Mouse (Mus musculus) hematopoietic stem cell, adult 5-6 weeks (primary cell): ENCODE measurements around the gene Cd99l2. TPM values are rescaled to one million over a fixed set of nuclear protein-coding genes. Genes with fewer than 3 reads are reported as not detected.
"Not testable (repeated sequence)": the region's sequence is repeated elsewhere in the genome, so short reads cannot be mapped to it uniquely, and the experiment has no call there.

Experiments
- ATAC-seq, 2 experiments: fragments of 125-278 bp in 1 of 2; replicated peaks in 1 of 2; 2 replicates each; pipeline ENCODE4 v1.8.0; 2016 to 2017; ENCODE audit warnings: inconsistent platforms in 2 of 2, mild to moderate bottlenecking in 2 of 2, moderate number of reproducible peaks in 2 of 2, low read depth in 1 of 2, moderate TSS enrichment in 1 of 2; ENCODE audit not compliant: low FRiP score in 2 of 2, poor library complexity in 2 of 2, severe bottlenecking in 2 of 2, insufficient read depth in 1 of 2, low TSS enrichment in 1 of 2
- total RNA-seq: library from RNA; stranded (forward); fragments of 172-1452, 232-1000 nt; gene quantifications from 2 replicates; pipeline ENCODE4 v1.2.3, GENCODE M21; 2017

Cd99l2 gene
- 14.0 and 14.3 TPM in 2 replicates for total RNA-seq

DNA sequence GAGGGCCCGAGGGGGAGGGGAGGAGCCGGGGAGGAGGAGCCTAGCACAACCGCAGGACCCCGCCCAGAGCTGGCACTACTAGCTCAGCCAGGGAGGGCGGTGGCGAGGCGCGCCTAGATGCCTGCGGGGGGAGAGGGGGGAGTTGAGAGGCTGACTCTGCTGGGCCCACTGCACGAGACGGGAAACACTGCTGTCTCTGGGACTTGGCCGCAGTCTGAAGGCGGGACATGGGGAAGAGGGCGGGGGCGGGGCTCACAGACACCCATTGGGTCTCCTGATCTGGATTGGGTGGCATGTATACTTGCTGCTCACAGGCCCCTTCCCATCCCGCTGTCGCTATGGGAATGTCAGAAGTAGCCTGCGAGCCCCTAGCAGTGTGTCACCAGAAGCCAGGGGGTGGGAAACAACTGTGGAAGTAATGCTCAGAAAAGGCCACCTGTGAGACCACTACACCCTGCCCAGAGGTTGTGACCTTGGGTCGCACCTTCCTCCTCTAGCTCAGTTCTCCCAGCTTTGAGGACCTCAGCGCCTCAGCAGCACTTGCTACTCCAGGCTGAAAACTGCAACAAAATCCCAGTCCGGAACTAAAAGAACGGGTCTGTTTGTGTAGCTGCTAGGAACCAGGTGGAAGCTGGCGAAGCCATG, at the start of gene Cd99l2:
Gene Cd99l2 (minus strand): TSS at position 216 of the 645 bp plus-strand sequence.
- peak; percentile 98 to 99 for ATAC-seq

DNA sequence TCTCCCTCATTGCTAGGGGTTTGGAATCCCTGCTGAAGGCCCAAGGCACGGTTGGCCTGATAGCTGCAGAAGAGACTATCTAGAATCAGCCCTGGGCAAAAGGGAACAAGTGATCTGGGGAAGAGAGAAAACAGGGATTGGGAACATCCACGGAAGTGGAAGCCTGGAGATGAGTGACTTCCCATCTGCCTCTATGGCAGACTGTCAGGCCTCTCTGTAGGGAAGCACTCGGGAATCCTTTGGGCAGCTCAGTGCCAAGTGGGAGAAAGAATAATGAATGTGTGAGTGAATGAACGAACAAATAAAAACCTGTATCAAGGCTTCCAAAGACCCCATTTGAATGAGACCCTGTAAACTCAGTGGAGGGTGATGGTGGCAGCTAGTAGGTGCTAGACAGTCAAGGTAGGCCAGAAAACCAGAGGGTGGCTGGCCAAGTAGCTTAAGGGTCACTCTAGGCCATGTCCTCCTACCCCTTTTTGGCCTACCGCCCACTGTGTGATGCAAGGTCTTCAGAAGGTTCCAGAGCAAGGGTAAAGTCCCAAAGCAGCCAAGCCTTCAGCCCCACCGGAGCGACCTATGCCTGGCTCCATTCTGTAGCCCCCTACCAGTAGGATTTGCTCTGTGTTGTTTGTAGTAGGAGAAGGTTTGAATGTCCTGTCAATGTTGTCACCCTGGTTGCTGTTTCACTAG, 48.3 kb upstream of the Cd99l2 start:
- ATAC-seq = no peak

DNA sequence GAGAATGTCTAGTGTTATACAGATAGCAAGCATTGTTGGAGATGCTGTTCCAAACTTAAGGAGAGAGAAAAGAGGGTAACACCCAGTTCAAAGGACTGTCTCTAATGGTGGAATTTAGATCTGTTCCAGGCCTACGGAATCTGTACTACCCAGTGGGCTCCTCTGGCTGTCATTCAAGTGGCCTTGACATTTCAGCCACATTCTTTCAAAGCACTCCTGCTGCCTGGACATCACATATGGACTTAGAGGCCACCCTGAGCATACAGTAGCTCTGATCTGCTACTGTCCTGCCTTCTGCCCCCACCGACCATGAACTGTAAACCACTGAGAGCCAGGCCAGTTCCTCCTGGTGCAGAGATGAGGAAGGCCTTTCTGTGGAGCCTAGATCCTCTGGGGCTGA, 45.1 kb upstream of the Cd99l2 start:
- ATAC-seq = no peak

DNA sequence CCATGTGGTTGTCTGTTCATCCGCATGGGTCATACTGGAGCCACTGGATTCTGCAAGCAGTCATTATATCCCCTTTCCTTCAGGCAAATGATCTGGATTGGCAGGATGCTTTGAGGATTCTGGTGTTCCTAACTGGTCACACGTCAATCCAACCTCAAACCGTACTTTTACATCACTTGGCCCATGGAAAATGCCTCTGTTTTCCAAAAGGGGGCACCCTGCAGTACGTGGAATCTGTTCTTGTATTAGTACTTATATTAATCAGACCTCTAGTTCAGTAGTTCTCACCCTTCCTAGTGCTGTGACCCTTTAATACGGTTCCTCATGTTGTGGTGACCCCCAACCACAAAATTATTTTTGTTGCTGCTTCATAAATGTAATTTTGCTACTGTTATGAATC, 41.5 kb upstream of the Cd99l2 start:
- no peak for ATAC-seq

DNA sequence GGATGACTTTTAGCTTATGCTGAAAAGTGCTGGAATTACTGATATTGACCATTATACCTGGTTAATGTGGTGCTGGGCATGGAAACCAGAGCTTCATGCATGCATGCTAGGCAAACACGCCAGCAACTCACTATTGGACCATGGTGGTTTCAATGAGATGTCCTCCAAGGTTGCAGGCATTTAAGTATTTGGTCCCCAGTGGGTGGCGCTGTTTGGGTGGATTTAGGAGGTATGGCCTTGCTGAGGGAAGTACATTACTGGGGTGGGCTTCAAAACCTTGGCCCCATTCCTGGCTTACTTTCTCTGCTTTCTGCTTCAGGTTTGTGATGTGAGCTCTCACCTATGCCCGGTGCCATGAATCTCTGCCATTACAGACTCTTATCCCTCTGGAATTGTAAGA, 40.0 kb upstream of the Cd99l2 start:
- no peak for ATAC-seq

DNA sequence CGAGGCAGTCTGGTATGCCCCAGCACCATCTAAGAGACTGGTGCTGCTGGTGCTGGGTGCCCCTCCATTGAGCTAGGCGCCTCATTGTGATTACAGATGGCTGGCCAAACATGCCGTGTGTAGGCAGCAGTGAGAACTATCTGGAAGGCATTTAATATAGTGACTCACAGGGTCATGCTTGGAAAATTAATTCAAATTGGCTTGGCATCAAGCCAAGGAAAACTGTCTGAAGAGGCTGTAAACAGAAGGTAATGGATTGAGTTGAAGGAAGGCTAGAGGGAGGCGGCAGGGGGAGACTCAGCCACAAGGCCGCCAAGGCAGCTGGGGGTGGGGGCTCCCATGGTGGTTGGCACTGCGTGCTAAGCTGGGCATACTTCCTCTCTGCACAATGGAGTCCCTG, 36.0 kb upstream of the Cd99l2 start:
- no peak for ATAC-seq

DNA sequence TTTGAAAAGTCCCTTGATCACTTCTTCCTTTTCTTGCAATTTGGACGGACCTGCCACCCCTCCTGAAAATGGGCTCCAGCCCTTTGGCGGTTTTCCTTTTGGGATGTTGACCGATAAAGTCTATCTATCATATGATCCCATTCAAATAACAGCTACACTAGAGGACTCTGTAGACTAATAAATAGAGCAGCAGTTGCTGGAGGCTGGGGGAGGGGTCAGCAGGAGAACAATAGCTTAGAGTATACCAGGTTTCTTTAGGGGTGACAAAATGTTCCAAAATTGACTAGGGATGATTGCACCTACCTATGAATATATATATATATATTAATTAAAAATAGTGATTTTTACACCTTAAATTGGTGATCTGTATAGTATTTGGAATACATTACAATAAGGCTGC, 35.5 kb upstream of the Cd99l2 start:
- ATAC-seq = no peak

DNA sequence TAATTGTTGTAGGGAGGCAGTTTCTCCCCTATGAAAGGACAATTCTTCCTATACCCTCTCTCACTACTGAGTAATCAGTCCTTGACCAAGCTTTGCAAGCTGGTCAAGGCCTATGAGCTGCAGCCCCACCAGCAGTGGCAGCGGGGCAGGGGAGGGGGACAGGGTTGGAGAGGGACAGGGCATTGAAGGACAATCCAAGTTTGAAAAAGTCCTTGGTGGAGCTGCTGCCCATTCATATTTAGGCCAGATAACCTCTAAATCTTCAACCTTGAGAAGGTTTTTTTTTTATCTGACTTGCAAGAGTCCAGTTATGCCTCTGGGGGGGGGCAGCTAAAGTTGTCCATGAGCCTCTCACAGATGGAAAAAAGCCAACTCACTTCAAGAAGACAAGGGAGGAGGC, 34.8 kb upstream of the Cd99l2 start:
- no peak for ATAC-seq

DNA sequence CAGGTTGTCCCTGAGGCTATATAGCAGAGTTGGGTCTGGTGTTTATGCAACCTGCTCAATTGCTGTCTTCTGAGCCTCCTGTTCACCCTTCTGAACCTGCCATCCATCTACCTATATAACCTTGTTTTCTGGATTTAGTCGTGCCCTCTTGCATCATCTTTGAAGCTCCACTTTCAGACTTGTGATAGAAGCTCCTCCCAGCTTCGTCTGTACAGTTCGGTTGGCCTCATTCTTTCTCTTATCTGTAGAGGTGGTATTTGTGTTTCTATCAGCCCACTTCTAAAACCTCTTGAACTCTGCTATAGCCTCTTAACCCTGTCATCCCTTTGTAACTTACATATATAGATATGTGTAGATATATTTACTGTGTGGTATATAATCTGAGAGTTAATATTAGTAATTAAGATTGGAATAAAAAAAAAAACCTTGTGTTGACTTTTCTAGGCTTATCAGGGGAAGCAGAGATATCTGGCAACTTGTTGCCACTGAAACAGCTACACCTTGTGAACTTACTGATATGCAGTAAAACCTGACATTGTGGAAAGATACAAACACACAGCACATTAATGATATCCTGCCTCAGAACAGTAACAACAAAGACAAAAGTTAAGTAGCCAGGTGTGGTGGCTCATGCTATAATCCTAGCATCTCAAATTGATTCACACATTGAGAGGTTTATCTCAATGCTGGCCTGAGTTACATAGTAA, 33.1 kb upstream of the Cd99l2 start:
- no peak for ATAC-seq

DNA sequence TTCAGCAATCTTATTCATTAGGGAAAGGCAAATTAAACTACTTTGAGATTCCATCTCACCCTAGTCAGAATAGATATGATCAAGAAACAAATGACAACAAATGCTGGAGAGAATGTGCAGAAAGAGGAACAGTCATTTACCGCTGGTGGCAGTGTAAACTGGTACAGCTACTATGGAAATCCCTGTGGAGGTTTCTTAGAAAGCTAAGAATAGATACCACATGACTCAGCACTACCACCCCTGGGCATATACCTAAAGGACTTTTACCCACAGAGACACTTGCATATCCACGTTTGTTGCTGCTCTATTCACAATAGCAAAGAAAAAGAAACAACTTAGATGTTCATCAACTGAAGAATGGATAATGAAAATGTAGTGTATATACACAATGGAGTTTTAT, 31.7 kb upstream of the Cd99l2 start:
- 0 out of 4 replicates have a peak, but pooled peaks of 1 of the 2 experiments have one; percentile 46 for ATAC-seq

DNA sequence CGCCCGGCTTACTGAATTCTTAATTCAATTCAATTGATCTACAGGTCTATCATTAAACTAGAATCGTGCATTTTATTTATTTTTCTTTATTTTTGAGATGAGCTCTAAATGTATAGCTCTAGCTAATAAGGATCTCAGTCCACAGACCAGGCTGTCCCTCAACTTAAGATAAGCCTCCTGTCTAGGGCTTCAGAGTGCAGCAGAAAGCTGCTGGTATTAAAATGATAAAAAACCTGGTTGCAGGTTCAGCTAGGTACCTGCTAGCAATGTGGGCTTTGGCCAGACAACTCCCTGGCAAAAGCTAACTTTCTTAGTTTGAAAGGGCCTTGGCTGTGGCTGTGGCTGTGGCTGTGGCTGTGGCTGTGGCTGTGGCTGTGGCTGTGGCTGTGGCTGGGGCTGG, 30.2 kb upstream of the Cd99l2 start:
- ATAC-seq = no peak

DNA sequence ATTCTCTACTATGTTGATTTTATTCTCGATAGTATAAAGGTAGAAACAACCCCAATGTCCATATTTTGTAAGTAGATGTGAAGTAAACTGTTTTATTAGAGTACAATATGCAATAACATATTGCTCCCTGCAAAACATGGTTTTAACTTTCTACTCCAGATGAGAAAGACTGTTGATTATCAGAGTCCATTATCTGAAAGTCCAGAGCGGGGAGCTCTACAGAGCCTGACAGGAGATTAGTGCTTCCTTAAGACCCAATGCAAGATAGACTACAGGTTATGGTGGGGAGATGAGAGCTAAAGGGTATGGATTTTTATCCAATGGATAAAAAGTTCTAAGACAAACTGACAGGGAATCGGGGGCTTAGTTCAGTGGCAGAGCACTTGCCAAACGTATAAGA, 26.6 kb upstream of the Cd99l2 start:
- no peak for ATAC-seq

DNA sequence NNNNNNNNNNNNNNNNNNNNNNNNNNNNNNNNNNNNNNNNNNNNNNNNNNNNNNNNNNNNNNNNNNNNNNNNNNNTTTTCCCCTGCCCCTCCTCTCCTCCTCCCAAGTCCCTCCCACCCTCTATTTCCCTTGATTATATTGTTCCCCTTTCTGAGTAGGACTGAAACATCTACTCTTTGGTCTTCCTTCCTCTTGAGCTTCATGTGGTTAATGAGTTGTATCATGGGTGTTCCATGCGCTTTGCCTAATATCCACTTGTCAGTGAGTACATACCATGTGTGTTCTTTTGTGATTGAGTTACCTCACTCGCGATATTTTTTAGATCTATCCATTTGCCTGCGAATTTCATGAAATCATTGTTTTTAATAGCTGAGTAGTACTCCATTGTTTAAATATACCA, 13.9 kb upstream of the Cd99l2 start:
- not testable (repeated sequence) for ATAC-seq

DNA sequence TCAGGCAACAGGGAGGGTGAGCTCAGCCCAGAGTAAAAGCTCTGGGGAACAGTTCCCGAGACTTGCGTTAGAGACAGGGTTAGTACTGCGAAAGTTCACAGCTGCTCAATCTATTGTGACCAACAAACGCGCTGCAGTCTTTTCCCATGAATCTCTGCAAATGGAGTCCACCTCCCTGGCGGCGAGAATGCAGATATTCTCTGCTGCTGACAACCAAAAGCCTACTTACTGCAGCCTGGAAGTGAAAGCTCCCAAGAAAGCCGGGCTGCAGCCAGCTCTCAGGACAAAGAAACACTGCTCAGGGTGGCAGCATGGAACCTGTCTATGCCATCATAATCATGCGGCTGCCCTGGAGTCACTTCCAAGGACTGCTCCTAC, 619 bp upstream of the Cd99l2 start:
- no peak for ATAC-seq

DNA sequence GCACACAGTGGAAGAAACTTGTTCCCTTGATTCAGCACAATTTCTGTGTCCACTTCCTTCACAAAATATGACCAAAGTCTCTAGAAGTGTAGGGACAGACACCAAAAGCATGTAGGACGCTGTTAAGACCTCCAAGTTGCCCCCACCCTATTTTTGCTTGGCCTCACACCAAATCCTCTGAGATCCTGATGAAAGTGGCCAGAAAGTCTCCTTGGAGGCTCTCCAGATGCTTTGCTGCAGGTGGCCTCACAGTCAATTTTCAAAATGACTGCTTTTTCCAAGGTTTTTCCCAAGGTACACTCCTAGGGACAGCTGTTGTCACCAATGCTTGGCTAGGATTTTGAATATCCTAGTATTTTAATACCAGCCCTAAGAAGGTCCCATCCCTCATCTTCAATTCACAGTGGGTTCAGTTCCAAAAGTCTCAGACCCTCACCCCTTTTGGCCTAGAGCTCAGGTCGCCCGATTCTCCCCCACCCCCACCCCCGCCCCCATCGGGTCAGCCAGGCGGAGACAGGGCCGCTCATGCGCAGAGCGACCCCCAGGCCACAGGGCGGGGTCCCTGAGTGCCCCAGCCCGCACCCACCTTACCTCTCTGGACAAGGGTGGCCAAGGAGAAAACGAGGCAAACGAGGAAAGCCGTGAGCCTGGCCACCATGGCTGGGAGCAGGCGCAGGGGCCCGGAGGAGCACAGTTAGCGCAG, 567 bp downstream of the Cd99l2 start:
- no peak for ATAC-seq

DNA sequence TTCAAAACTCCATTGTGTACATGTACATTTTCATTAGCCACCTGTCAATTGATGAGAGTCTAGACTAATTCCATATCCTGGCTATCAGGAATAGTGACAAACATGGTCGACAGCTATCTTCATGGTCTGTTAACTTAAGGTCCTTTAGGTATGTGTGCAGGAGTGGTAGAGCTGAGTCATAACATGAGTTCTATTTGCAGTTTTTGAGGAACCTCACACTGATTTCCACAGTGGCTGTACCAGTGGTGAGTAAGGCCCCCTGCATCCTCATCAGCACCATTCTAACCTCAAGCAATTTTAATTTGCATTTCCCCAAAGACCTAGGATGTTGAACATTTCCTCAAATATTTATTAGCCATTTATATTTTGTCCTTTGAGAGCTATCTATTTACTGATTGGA, 3.3 kb downstream of the Cd99l2 start:
- ATAC-seq = no peak

DNA sequence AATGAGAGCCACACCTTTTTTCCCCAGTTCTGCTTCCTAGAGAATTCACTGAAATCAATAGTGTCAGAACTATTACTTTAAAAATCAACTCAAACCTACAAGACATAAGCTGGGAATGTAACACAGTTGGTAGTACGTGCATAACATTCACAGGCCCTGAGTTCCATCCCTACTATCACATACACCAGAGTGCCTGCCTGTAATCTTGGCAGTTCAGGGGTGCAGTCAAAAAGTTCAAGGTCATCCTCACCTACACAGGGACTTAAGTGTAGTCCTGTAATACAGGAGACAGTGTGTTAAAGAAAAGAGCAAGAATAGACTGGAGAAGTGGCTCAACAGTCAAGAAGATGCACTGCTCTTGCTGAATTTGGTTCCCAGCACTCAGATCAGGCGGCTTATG, 10.4 kb downstream of the Cd99l2 start:
- no peak for ATAC-seq

DNA sequence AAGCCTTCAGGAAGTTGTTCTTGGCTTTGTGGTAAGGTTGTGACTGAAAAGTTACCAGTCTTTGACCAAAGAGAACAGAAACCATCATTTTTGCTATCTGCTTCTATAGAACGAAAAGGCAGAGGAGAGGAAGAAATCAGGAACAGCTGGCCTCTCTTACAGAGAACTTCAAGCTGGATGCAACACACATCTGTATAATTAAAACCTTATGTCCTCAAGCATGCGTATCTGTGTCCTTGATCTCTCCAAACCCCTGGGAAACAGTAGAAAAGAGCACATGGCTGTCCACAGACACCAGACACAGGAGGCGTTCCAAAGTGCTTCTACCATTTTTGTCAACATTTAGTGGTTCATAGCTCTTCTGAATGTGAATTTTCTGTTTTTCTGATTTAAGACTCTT, 16.7 kb downstream of the Cd99l2 start:
- no peak for ATAC-seq
